Mouse (Mus musculus) bone marrow, adult 2 months (tissue): ENCODE results near the gene Pecam1. TPM values are rescaled to one million over a fixed set of nuclear protein-coding genes. Genes with fewer than 3 reads are reported as not detected.
"Not testable (repeated sequence)": the region's sequence is repeated elsewhere in the genome, so short reads cannot be mapped to it uniquely, and the experiment has no call there.

Experiments
- H3K27ac ChIP-seq: fragments of 200-500 bp; 2 replicates; pipeline ENCODE4 v1.5.1; 2012; ENCODE audit warnings: low read depth, mild to moderate bottlenecking, control low read depth, inconsistent platforms, low read length; ENCODE audit not compliant: control insufficient read depth, poor library complexity, insufficient read depth
- H3K4me1 ChIP-seq: fragments of 200-500 bp; 2 replicates; pipeline ENCODE4 v1.6.1; 2011; ENCODE audit warnings: low read length; ENCODE audit not compliant: control insufficient read depth, insufficient read depth
- H3K4me3 ChIP-seq: fragments of 200-500 bp; replicated peaks from 2 replicates; pipeline ENCODE3; 2011; ENCODE audit warnings: mild to moderate bottlenecking, low read depth, low read length, control low read depth; ENCODE audit not compliant: control insufficient read depth
- CTCF ChIP-seq: fragments of 200-500 bp; IDR thresholded peaks from 2 replicates; pipeline ENCODE4 v1.5.1; 2011; ENCODE audit warnings: low read length, control low read depth; ENCODE audit not compliant: control insufficient read depth, insufficient read depth
- POLR2A ChIP-seq: fragments of 200-500 bp; IDR thresholded peaks from 2 replicates; pipeline ENCODE4 v1.6.1; 2011; ENCODE audit warnings: low read depth, mild to moderate bottlenecking, control low read depth, low read length, borderline replicate concordance; ENCODE audit not compliant: control insufficient read depth
- WGBS: fragments of 180-500 bp; shearing (Covaris S2); methylation state at CpG from one replicate; pipeline ENCODE4 v1.1.7; 2018; 5-methylcytosine and 5-hydroxymethylcytosine counted together
- polyA plus RNA-seq: library from polyadenylated mRNA; stranded (reverse); fragments of >200 nt; gene quantifications from 2 replicates; pipeline ENCODE4 v1.2.4, GENCODE M21; 2011; ENCODE audit warnings: low replicate concordance; ENCODE audit not compliant: missing spikeins, insufficient read depth, insufficient read length

Gene Pecam1
- polyA plus RNA-seq, 1 experiment: 33.5 TPM

DNA sequence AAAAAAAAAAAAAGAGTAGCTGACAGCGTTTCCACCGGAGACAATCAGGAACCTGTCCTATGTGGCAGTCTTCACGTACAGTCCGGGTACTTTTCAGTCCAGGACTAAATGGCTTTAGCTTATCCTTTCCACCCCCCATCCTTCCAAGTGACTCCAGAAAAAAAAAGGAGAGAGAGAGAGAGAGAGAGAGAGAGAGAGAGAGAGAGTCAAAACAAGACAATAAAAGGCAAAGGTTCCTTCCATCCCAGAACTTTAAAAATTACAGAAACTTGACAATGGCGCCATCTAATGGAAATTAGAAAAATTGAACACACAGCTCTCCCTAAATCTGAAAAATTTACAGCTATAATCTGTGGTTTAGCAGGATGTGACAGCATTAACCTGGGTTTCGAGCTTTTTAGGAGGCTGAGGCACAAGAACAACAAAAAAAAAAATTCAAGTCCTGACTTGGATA is 8.0 kb downstream of the Pecam1 start:
- H3K4me1 ChIP-seq: no peaks in the 10 kb centered on the region; the same call in 1 of the 2 replicates
- no peak overlapping the region for H3K27ac ChIP-seq
- WGBS: 31% methylated on average over 6 of the region's 6 CpGs
- H3K4me3 ChIP-seq: no peak overlapping the region
- TF ChIP-seq CTCF (no peak), POLR2A (no peak)

DNA sequence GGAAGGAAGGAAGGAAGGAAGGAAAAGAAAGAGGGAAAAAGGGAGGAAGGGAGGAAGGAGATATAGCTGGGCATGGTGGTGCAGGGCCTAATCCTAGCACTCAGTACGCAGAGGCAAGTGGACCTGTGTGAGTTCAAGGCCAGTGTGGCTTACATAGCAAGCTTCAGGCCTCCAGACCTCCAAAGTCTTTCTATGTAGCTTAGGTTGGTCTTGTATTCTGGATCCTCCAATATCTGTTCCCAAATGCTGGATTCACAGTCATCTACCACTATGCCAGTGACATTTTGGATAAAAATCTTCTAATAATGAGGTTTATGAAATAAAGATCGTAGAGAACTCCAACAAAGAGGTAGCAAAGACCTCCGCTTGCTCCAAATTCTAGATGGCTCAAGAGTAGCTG is 8.6 kb downstream of the Pecam1 start:
- Histone ChIP-seq H3K27ac (no peak overlapping the region), H3K4me3 (no peak overlapping the region), H3K4me1 (no peaks in the 10 kb centered on the region; the same call in 1 of the 2 replicates)
- WGBS: 85% methylated on average over 3 of the region's 3 CpGs
- TF ChIP-seq CTCF (no peak), POLR2A (no peak)

DNA sequence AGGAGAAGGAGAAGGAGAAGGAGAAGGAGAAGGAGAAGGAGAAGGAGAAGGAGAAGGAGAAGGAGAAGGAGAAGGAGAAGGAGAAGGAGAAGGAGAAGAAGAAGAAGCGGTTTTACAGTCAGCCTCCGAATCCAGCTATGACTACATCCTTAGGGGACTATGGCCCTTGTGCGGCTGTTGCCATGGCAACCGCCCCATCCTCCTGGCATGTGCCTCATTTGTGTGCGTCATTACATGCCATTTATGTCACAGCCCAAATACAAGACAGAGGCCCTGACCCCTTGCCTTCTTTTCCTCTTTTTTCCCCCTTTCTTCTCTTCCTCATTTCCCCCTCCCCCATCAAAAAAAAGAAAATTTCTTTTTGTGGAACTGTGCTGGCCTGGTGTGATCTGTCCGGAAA is 9.2 kb downstream of the Pecam1 start:
- no peak overlapping the region for H3K27ac ChIP-seq
- no peak for TF ChIP-seq CTCF
- TF ChIP-seq POLR2A: no peak
- no peaks in the 10 kb centered on the region; the same call in 1 of the 2 replicates for H3K4me1 ChIP-seq
- H3K4me3 ChIP-seq: no peak overlapping the region
- WGBS: 72% methylated on average over 6 of the region's 6 CpGs

DNA sequence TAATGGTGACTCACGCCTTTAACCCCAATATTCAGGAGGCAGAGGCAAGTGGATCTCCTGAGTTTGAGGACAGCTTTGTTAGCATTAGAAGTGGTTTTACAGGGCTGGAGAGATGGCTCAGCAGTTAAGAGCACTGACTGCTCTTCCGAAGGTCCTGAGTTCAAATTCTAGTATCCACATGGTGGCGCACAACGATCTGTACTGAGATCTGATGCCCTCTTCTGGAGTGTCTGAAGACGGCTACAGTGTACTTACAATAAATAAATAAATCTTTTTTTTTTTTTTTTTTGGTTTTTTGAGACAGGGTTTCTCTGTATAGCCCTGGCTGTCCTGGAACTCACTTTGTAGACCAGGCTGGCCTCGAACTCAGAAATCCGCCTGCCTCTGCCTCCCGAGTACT is 9.7 kb downstream of the Pecam1 start:
- WGBS: 84% methylated on average over 5 of the region's 8 CpGs
- H3K27ac ChIP-seq, H3K4me1 ChIP-seq, H3K4me3 ChIP-seq: not testable (repeated sequence)

DNA sequence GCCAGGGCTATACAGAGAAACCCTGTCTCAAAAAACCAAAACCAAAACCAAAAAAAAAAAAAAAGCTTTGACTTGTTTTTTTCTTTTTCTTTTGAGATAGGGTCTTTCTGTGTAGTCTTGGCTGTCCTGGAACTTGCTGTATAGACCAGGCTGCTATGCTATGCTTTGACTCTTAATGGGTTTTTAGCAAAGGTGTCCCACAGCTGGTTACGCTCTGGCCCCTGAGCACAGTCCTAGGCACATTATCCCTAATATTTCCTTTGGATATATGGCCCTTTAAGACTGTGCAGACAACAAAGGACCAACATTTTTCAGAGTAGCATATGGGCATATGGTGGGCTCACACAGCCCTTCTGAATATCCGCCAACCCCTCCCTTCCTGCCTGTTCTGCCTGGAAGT is 11.3 kb downstream of the Pecam1 start:
- WGBS: 90% methylated on average over 2 of the region's 2 CpGs
- Histone ChIP-seq H3K27ac (no peak overlapping the region), H3K4me1 (no peaks in the 10 kb centered on the region; the same call in 1 of the 2 replicates), H3K4me3 (no peak overlapping the region)
- TF ChIP-seq CTCF: no peak
- TF ChIP-seq POLR2A: no peak

DNA sequence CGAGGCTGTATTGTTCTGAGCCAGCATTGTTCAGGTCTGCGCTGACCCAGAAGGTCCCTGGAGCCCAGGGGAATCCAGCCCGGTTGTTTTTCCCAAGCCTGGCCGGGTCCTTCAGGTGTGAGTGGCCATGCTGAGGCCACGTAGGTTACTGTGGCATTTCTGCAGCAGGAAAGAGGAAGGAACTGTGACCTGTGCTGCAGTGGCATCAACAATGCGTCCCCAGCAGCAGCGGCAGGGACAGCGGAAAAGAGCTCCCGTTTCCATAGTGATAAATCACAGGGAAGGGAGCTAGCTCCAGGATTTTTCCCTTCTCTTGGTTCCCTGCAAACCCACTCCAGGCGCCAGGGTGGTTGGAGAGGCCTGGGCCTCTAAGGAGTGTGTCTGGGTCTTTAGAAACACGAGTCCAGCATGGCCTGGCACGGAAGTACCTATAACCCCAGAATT is 13.2 kb downstream of the Pecam1 start:
- 45% methylated on average over 12 of the region's 12 CpGs for WGBS
- TF ChIP-seq POLR2A: no peak
- TF ChIP-seq CTCF: no peak
- Histone ChIP-seq H3K4me1 (no peaks in the 10 kb centered on the region; the same call in 1 of the 2 replicates), H3K27ac (no peak overlapping the region), H3K4me3 (no peak overlapping the region)

DNA sequence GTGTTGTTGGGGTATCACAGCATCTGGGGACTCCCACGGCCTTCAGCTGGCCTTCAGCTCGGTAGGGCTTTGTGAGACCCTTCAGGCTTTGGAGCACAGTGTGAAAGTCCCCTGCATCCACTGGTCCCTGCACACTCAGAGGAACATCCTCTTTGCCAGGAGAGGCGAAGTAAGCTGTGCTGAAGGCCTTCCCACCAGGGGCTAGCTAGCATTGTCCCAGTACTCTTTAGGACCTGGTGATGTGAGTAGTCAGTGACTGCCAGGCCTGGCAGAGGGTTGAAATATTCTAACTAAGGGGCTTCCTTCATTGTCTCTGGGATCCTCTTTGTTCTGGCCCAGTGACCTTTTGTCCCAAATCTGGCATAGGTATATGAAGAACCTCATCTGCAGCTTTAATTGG is 13.8 kb downstream of the Pecam1 start:
- H3K27ac ChIP-seq: no peak overlapping the region
- 70% methylated on average over 3 of the region's 3 CpGs for WGBS
- H3K4me3 ChIP-seq: no peak overlapping the region
- TF ChIP-seq CTCF (no peak), POLR2A (no peak)
- H3K4me1 ChIP-seq: no peaks in the 10 kb centered on the region; the same call in 1 of the 2 replicates

DNA sequence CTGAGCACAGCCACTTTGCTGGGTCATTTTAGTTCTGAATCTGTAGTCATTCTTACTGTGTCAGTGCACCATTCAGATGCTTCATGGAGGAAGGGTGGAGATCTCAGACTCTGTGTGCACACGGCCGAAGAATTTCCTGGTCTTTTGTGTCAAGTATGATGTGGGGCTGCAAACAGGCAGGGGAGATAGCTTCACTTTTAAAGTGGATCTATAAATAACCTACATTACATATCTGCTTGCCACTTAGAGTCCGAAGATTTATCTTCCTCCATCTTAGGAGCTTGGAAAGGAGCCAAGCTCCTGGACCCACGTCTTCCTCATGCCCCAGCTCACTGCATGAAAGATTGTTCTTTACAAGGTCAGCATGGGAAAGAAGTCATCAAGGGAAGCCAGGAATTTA is 19.7 kb downstream of the Pecam1 start:
- TF ChIP-seq CTCF: no peak
- no peak for TF ChIP-seq POLR2A
- H3K4me3 ChIP-seq: no peak overlapping the region
- no peaks in the 10 kb centered on the region; the same call in 1 of the 2 replicates for H3K4me1 ChIP-seq
- no peak overlapping the region for H3K27ac ChIP-seq
- 43% methylated on average over 4 of the region's 4 CpGs for WGBS

DNA sequence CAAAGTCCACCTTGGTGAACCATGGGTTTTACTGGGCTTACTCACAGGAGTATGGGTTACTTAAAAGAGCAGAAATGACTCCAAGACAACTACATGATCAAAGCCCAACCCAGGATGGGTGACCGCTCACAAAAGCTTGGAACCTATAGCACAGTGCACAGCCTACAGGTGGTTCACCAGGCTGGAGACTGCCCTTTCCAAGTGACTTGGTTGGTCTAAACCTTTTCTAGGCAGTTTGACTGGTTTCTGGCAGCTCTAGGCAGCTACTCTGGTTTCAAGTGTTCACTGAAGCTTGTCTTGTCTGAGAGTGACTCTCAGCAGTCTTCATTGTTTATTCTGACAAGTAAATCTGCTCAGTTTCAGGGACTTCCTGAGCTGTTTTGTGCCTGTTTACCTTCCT is 20.8 kb downstream of the Pecam1 start:
- H3K4me3 ChIP-seq: no peak overlapping the region
- TF ChIP-seq CTCF (no peak), POLR2A (no peak)
- no peak overlapping the region for H3K27ac ChIP-seq
- WGBS: 90% methylated on average over 1 of the region's 1 CpGs
- no peaks in the 10 kb centered on the region; the same call in 1 of the 2 replicates for H3K4me1 ChIP-seq
